Mouse (Mus musculus) E14TG2a.4 (cell line): ENCODE results near the gene Deup1.

ENCODE experiments used
- H3K27me3 ChIP-seq: 2 replicates; pipeline ENCODE4 v1.6.1; 2014; ENCODE audit warnings: low read length, control low read depth; ENCODE audit not compliant: insufficient read depth
- H3K36me3 ChIP-seq: 2 replicates; pipeline ENCODE4 v1.6.1; 2014; ENCODE audit warnings: low read length, control low read depth; ENCODE audit not compliant: insufficient read depth
- H3K4me1 ChIP-seq: replicated peaks from 2 replicates; pipeline ENCODE4 v1.6.1; 2014; ENCODE audit warnings: low read depth, low read length, control low read depth
- H3K4me3 ChIP-seq: replicated peaks from 2 replicates; pipeline ENCODE4 v1.5.1; 2014; ENCODE audit warnings: mild to moderate bottlenecking, low read length
- H3K9me3 ChIP-seq: 2 replicates; pipeline ENCODE4 v1.6.1; 2014; ENCODE audit warnings: low read length, control low read depth
- CTCF ChIP-seq: conservative IDR thresholded peaks from 2 replicates; pipeline ENCODE4 v1.5.1; 2014; ENCODE audit warnings: low read length
- NANOG ChIP-seq: IDR thresholded peaks from 2 replicates; pipeline ENCODE4 v1.6.1; 2014; ENCODE audit warnings: borderline replicate concordance, low read length, mixed read lengths
- POU5F1 ChIP-seq: IDR thresholded peaks from 2 replicates; pipeline ENCODE4 v1.6.1; 2014; ENCODE audit warnings: low read length, borderline replicate concordance

The Deup1 gene

DNA sequence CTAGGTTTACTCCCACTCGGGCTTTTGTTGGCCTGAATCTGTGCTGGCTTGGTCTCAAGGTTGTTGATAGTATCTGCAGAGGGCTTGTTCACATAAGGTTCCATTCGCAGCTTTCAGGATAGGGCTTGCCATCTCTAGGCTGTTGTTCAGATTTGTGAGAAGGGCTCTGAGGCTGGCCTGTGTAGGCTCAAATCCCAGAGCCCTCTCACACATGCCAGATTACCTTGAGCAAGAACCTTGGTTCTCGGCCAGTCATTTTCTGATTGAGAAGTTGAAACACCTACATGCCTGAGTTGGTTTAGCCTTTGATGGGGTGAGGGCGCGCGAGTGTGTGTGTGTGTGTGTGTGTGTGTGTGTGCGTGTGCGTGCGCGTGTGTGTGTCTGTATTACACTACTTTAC is 105.4 kb downstream of the Deup1 start:
- no peak for TF ChIP-seq CTCF
- TF ChIP-seq POU5F1: no peak
- TF ChIP-seq NANOG: no peak
- Histone ChIP-seq H3K27me3 (no peaks in the 10 kb centered on the region), H3K4me3 (no peak overlapping the region), H3K36me3 (peaks cover 5% of the 10 kb centered on the region; the same call in 1 of the 2 replicates), H3K4me1 (no peaks in the 10 kb centered on the region), H3K9me3 (no peaks in the 10 kb centered on the region)

- H3K9me3 ChIP-seq: no peaks in the 10 kb centered on the region
- H3K4me1 ChIP-seq: no peaks in the 10 kb centered on the region
- no peak for TF ChIP-seq NANOG
- TF ChIP-seq CTCF: no peak
- no peak for TF ChIP-seq POU5F1
- H3K27me3 ChIP-seq: no peaks in the 10 kb centered on the region
- no peaks in the 10 kb centered on the region for H3K36me3 ChIP-seq
- no peak overlapping the region for H3K4me3 ChIP-seq
Observed at GRCm38 (mm10) chr9:15517979-15518378, 109.8 kb downstream of the Deup1 start.

DNA sequence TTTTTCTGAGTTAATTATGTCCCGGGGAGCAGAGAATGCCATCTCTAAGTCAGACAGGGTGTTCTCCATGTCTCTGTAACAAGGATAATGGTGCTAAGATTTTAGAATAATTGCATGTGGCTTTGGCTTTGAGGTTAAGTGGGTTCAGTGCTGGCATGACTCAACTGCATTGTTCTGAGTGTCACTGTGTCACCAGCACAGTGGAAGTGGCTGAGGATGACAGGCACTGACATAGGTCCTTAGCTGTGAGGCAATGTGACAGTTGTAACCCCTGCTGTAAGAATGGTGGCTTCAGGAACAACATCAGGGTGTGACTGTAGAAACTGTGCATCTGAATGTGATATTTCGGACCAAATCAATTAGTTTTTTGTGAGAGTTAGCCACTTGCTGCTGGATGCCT is 111.7 kb downstream of the Deup1 start:
- TF ChIP-seq CTCF (no peak), POU5F1 (no peak)
- no peaks in the 10 kb centered on the region for H3K36me3 ChIP-seq
- no peaks in the 10 kb centered on the region for H3K9me3 ChIP-seq
- H3K27me3 ChIP-seq: no peaks in the 10 kb centered on the region
- H3K4me3 ChIP-seq: no peak overlapping the region
- H3K4me1 ChIP-seq: no peaks in the 10 kb centered on the region

DNA sequence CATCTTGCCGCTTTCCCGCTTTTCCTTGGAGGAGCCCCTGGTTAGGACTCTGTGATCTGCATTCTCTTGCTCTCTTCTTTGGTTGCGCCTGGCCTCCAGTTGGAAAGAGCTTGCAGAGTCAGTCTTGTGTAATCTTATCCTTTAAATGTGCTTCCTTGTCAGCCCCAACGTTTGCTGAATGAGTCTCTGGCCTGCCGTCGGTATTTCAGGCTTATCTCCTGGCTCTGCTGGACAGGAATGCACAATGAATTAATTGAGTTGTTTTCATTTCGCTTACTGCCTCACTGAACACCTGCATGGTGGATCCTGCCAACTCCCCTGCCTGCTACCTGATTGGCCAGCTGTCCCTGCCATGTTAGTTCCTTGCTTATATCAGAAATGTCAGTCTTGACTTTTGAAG is 114.8 kb downstream of the Deup1 start:
- TF ChIP-seq POU5F1 (no peak), NANOG (no peak), CTCF (no peak)
- Histone ChIP-seq H3K9me3 (no peaks in the 10 kb centered on the region), H3K36me3 (no peaks in the 10 kb centered on the region; the same call in 1 of the 2 replicates), H3K27me3 (no peaks in the 10 kb centered on the region), H3K4me1 (0 out of 2 replicates have a peak, but pooled peaks cover under 1% of the 10 kb centered on the region), H3K4me3 (no peak overlapping the region)

DNA sequence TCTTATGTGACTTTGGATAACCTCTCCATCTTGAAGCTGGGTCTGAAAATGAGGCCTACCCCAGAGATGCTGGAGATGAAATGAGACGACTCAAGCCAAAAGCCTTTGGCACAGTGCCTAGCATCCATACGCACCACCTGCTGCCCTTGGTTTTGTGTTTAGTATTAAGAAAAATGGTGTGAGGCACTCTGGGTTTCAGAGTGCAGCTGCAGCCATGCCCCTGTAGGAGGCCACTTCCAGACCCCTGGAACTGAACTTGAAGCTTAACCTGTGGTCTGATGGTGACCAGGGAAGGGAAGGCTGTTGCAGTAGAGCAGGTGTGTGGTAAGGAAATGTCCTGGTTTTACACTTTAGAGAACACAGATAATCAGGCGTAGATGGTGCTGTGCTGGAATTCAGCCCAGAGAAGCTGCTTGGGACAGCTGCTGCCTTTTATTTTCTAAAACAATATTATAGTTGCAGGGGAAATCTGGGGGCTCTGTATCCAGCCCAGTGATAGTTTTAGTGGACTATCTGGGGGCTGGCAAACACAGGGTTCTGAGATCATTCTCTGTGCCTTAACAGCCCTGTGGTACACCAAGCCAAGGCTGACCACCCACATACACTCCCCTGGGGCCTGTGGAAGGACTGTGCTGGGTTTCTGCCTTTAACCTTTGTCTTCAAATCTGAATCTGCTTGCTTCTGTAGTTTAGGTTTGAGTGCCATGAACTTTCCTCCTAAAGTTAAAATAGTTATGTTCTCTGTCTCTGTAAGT is 117.0 kb downstream of the Deup1 start:
- Histone ChIP-seq H3K4me3 (no peak overlapping the region), H3K4me1 (peaks cover 19% of the 10 kb centered on the region), H3K36me3 (peaks cover 9% of the 10 kb centered on the region), H3K27me3 (no peaks in the 10 kb centered on the region), H3K9me3 (no peaks in the 10 kb centered on the region)
- no peak for TF ChIP-seq NANOG
